Mouse (Mus musculus): ENCODE measurements around the gene Pkp3. TPM values are rescaled to one million over a fixed set of nuclear protein-coding genes. Genes with fewer than 3 reads are reported as not detected.
"Not testable (repeated sequence)": the region's sequence is repeated elsewhere in the genome, so short reads cannot be mapped to it uniquely, and the experiment has no call there.

The Pkp3 gene
- polyA plus RNA-seq (2015; fragmentation: Nextera tagmentation; extraction: Ambion mirVana): 0.17 TPM in 1 of 2 replicates, not detected in the other

- 92% methylated on average over 15 of the region's 15 CpGs for WGBS
- Histone ChIP-seq H3K9ac (replicated peaks; ENCODE audit: low read depth, low read length) (no peak within 1 kb of the TSS), H3K4me1 (replicated peaks; ENCODE audit: control insufficient read depth, insufficient read depth, low read length) (no peaks in the 10 kb centered on the region), H3K27ac (ENCODE audit: low read length) (no peak within 1 kb of the TSS), H3K4me3 (replicated peaks; ENCODE audit: low read length) (no peak within 1 kb of the TSS), H3K9me3 (ENCODE audit: control insufficient read depth, low read length) (no peaks in the 10 kb centered on the region), H3K36me3 (ENCODE audit: control insufficient read depth, insufficient read depth) (no peaks in the 10 kb centered on the region), H3K4me2 (ENCODE audit: low read length) (no peak within 1 kb of the TSS), H3K27me3 (replicated peaks; ENCODE audit: control insufficient read depth, insufficient read depth, low read length) (no peaks in the 10 kb centered on the region)
- ATAC-seq: no peak
These were observed at the start of gene Pkp3 for GRCm38 (mm10) chr7:141077841-141078240. TSS of gene Pkp3 (plus strand) at chr7:141078218.

- Histone ChIP-seq H3K4me1 (replicated peaks; ENCODE audit: control insufficient read depth, insufficient read depth, low read length) (peaks cover 13% of the 10 kb centered on the region), H3K27ac (ENCODE audit: low read length) (no peak within 1 kb of the TSS), H3K9me3 (ENCODE audit: control insufficient read depth, low read length) (no peaks in the 10 kb centered on the region), H3K9ac (replicated peaks; ENCODE audit: low read depth, low read length) (no peak within 1 kb of the TSS), H3K36me3 (ENCODE audit: control insufficient read depth, insufficient read depth) (no peaks in the 10 kb centered on the region), H3K27me3 (replicated peaks; ENCODE audit: control insufficient read depth, insufficient read depth, low read length) (no peaks in the 10 kb centered on the region), H3K4me3 (replicated peaks; ENCODE audit: low read length) (no peak within 1 kb of the TSS), H3K4me2 (ENCODE audit: low read length) (no peak within 1 kb of the TSS)
- 95% methylated on average over 2 of the region's 2 CpGs for WGBS
- ATAC-seq: no peak
These were observed 49.2 kb upstream of the Pkp3 start, which contains the start of gene Gm17387 for GRCm38 (mm10) chr7:141028831-141029230. TSS of gene Gm17387 (plus strand) at chr7:141029131.

GRCm38 (mm10) chr7:141030390-141030789, 47.6 kb upstream of the Pkp3 start:
- Histone ChIP-seq H3K9ac (replicated peaks; ENCODE audit: low read depth, low read length) (no peak overlapping the region), H3K27ac (ENCODE audit: low read length) (no peak overlapping the region), H3K27me3 (replicated peaks; ENCODE audit: control insufficient read depth, insufficient read depth, low read length) (no peaks in the 10 kb centered on the region), H3K4me2 (ENCODE audit: low read length) (no peak overlapping the region), H3K36me3 (ENCODE audit: control insufficient read depth, insufficient read depth) (no peaks in the 10 kb centered on the region), H3K4me3 (replicated peaks; ENCODE audit: low read length) (no peak overlapping the region), H3K4me1 (replicated peaks; ENCODE audit: control insufficient read depth, insufficient read depth, low read length) (peaks cover 8% of the 10 kb centered on the region), H3K9me3 (ENCODE audit: control insufficient read depth, low read length) (no peaks in the 10 kb centered on the region)
- WGBS: 37% methylated on average over 3 of the region's 3 CpGs
- ATAC-seq: no peak

GRCm38 (mm10) chr7:141032458-141033167, 45.4 kb upstream of the Pkp3 start:
- Histone ChIP-seq H3K27ac (ENCODE audit: low read length) (no peak overlapping the region), H3K9me3 (ENCODE audit: control insufficient read depth, low read length) (no peaks in the 10 kb centered on the region), H3K4me2 (ENCODE audit: low read length) (no peak overlapping the region), H3K36me3 (ENCODE audit: control insufficient read depth, insufficient read depth) (no peaks in the 10 kb centered on the region), H3K27me3 (replicated peaks; ENCODE audit: control insufficient read depth, insufficient read depth, low read length) (no peaks in the 10 kb centered on the region), H3K9ac (replicated peaks; ENCODE audit: low read depth, low read length) (no peak overlapping the region), H3K4me3 (replicated peaks; ENCODE audit: low read length) (no peak overlapping the region), H3K4me1 (replicated peaks; ENCODE audit: control insufficient read depth, insufficient read depth, low read length) (no peaks in the 10 kb centered on the region)
- WGBS: 82% methylated on average over 9 of the region's 9 CpGs
- no peak for ATAC-seq

GRCm38 (mm10) chr7:141036624-141037023, 41.4 kb upstream of the Pkp3 start:
- not testable (repeated sequence) for ATAC-seq; H3K9me3 ChIP-seq (ENCODE audit: control insufficient read depth, low read length); H3K9ac ChIP-seq (replicated peaks; ENCODE audit: low read depth, low read length); H3K36me3 ChIP-seq (ENCODE audit: control insufficient read depth, insufficient read depth); H3K4me1 ChIP-seq (replicated peaks; ENCODE audit: control insufficient read depth, insufficient read depth, low read length); H3K4me3 ChIP-seq (replicated peaks; ENCODE audit: low read length); H3K27me3 ChIP-seq (replicated peaks; ENCODE audit: control insufficient read depth, insufficient read depth, low read length); H3K27ac ChIP-seq (ENCODE audit: low read length); H3K4me2 ChIP-seq (ENCODE audit: low read length)
- WGBS: 86% methylated on average over 1 of the region's 2 CpGs

GRCm38 (mm10) chr7:141038090-141039032, 39.7 kb upstream of the Pkp3 start:
- ATAC-seq: no peak
- H3K4me2 ChIP-seq (ENCODE audit: low read length): no peak overlapping the region
- H3K9ac ChIP-seq (replicated peaks; ENCODE audit: low read depth, low read length): no peak overlapping the region
- 85% methylated on average over 20 of the region's 21 CpGs for WGBS
- no peaks in the 10 kb centered on the region for H3K36me3 ChIP-seq (ENCODE audit: control insufficient read depth, insufficient read depth)
- H3K27ac ChIP-seq (ENCODE audit: low read length): no peak overlapping the region
- H3K4me1 ChIP-seq (replicated peaks; ENCODE audit: control insufficient read depth, insufficient read depth, low read length): no peaks in the 10 kb centered on the region
- H3K27me3 ChIP-seq (replicated peaks; ENCODE audit: control insufficient read depth, insufficient read depth, low read length): no peaks in the 10 kb centered on the region
- no peaks in the 10 kb centered on the region for H3K9me3 ChIP-seq (ENCODE audit: control insufficient read depth, low read length)
- no peak overlapping the region for H3K4me3 ChIP-seq (replicated peaks; ENCODE audit: low read length)

GRCm38 (mm10) chr7:141039386-141040107, 38.5 kb upstream of the Pkp3 start:
- WGBS: 92% methylated on average over 4 of the region's 4 CpGs
- no peak overlapping the region for H3K4me3 ChIP-seq (replicated peaks; ENCODE audit: low read length)
- ATAC-seq: no peak
- no peaks in the 10 kb centered on the region for H3K4me1 ChIP-seq (replicated peaks; ENCODE audit: control insufficient read depth, insufficient read depth, low read length)
- no peak overlapping the region for H3K4me2 ChIP-seq (ENCODE audit: low read length)
- H3K27me3 ChIP-seq (replicated peaks; ENCODE audit: control insufficient read depth, insufficient read depth, low read length): no peaks in the 10 kb centered on the region
- no peaks in the 10 kb centered on the region for H3K36me3 ChIP-seq (ENCODE audit: control insufficient read depth, insufficient read depth)
- no peaks in the 10 kb centered on the region for H3K9me3 ChIP-seq (ENCODE audit: control insufficient read depth, low read length)
- no peak overlapping the region for H3K27ac ChIP-seq (ENCODE audit: low read length)
- no peak overlapping the region for H3K9ac ChIP-seq (replicated peaks; ENCODE audit: low read depth, low read length)

GRCm38 (mm10) chr7:141040867-141041606, 37.0 kb upstream of the Pkp3 start:
- no peak for ATAC-seq

More at GRCm38 (mm10) chr7:141040867-141041606, 37.0 kb upstream of the Pkp3 start:
- no peaks in the 10 kb centered on the region for H3K27me3 ChIP-seq (replicated peaks; ENCODE audit: control insufficient read depth, insufficient read depth, low read length)
- no peaks in the 10 kb centered on the region for H3K9me3 ChIP-seq (ENCODE audit: control insufficient read depth, low read length)
- no peaks in the 10 kb centered on the region for H3K4me1 ChIP-seq (replicated peaks; ENCODE audit: control insufficient read depth, insufficient read depth, low read length)
- 44% methylated on average over 6 of the region's 9 CpGs for WGBS
- no peak overlapping the region for H3K27ac ChIP-seq (ENCODE audit: low read length)
- H3K4me2 ChIP-seq (ENCODE audit: low read length): no peak overlapping the region
- H3K36me3 ChIP-seq (ENCODE audit: control insufficient read depth, insufficient read depth): no peaks in the 10 kb centered on the region
- no peak overlapping the region for H3K9ac ChIP-seq (replicated peaks; ENCODE audit: low read depth, low read length)
- no peak overlapping the region for H3K4me3 ChIP-seq (replicated peaks; ENCODE audit: low read length)
